Mouse (Mus musculus): ENCODE data around the gene Heatr5b. TPM values are rescaled to one million over a fixed set of nuclear protein-coding genes. Genes with fewer than 3 reads are reported as not detected.

Heatr5b gene
- polyA plus RNA-seq, 2 experiments = 11.5 to 21.9 TPM

GRCm38 (mm10) chr17:78724461-78725055 is 110.6 kb downstream of the Heatr5b start:
- no peaks in the 10 kb centered on the region for H3K36me3 ChIP-seq (ENCODE audit: control insufficient read depth, insufficient read depth, low read length)
- no peak for TF ChIP-seq POLR2A (IDR thresholded peaks at IDR 0.05; ENCODE audit: borderline replicate concordance, extremely low read depth, insufficient read depth, insufficient read length)
- H3K4me3 ChIP-seq (replicated peaks; ENCODE audit: low read length) = no peak overlapping the region
- H3K27ac ChIP-seq (replicated peaks; ENCODE audit: low read depth, low read length) = no peak overlapping the region
- no peak overlapping the region for H3K9ac ChIP-seq (ENCODE audit: low read depth, low read length, severe bottlenecking)
- no peaks in the 10 kb centered on the region for H3K27me3 ChIP-seq (ENCODE audit: control insufficient read depth, insufficient read depth, low read length)
- no peak overlapping the region for H3K4me2 ChIP-seq (replicated peaks; ENCODE audit: low read depth, low read length, severe bottlenecking)
- no peaks in the 10 kb centered on the region; the same call in 1 of the 2 replicates for H3K4me1 ChIP-seq (ENCODE audit: control insufficient read depth, insufficient read depth, low read length)
- no peaks in the 10 kb centered on the region for H3K9me3 ChIP-seq (ENCODE audit: control insufficient read depth, low read length)
- DNase-seq (ENCODE audit: low spot score) (no peak), ATAC-seq (ENCODE audit: low FRiP score, low read depth) (no peak)
- 48% methylated on average over 6 of the region's 6 CpGs for whole genome bisulfite sequencing

DNA sequence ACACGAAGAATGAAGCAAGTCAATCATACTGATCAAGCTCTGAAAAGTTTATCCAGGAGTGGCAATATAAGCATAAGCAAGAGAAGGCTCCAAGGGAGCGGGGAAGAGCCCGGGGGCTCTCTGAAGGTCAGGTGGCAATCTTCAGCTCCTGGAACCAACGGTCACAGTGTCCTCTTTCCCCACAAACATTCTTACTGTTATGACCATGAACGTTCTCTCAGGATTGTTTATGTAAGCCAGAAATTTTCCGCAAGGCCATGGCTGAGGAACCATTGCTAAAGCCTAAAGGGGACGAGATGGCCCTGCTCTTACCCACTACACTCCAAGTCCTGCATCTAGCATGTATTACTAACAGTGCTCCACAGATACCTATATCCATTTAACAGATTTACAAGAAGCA is 113.5 kb downstream of the Heatr5b start:
- TF ChIP-seq POLR2A (IDR thresholded peaks at IDR 0.05; ENCODE audit: borderline replicate concordance, extremely low read depth, insufficient read depth, insufficient read length) = no peak
- H3K4me1 ChIP-seq (ENCODE audit: control insufficient read depth, insufficient read depth, low read length) = no peaks in the 10 kb centered on the region; the same call in 1 of the 2 replicates
- no peaks in the 10 kb centered on the region for H3K9me3 ChIP-seq (ENCODE audit: control insufficient read depth, low read length)

DNA sequence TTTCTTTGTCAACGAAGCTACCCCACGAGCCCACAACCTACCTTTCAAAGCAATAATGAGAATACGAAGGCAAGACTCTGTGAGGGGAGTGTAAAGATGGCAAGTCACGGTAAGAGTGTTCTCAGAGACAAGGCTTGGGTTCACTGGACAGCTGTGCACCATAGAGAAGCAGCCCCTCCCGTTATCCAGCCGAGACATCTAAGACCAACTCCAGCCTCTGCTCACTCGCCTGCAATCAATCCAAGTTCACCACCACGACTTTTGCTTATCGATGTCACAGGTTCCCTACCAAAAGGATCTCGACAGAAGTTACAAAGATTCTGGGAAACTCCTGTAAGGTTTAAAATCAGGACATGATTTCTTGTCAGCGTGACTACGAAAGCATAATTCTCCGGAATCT is 116.1 kb downstream of the Heatr5b start:
- Histone ChIP-seq H3K27ac (replicated peaks; ENCODE audit: low read depth, low read length) (no peak overlapping the region), H3K4me2 (replicated peaks; ENCODE audit: low read depth, low read length, severe bottlenecking) (no peak overlapping the region), H3K27me3 (ENCODE audit: control insufficient read depth, insufficient read depth, low read length) (no peaks in the 10 kb centered on the region), H3K4me1 (ENCODE audit: control insufficient read depth, insufficient read depth, low read length) (peaks cover 3% of the 10 kb centered on the region; the same call in 1 of the 2 replicates), H3K9me3 (ENCODE audit: control insufficient read depth, low read length) (no peaks in the 10 kb centered on the region), H3K9ac (ENCODE audit: low read depth, low read length, severe bottlenecking) (no peak overlapping the region), H3K36me3 (ENCODE audit: control insufficient read depth, insufficient read depth, low read length) (peaks cover 9% of the 10 kb centered on the region), H3K4me3 (replicated peaks; ENCODE audit: low read length) (no peak overlapping the region)
- TF ChIP-seq POLR2A (IDR thresholded peaks at IDR 0.05; ENCODE audit: borderline replicate concordance, extremely low read depth, insufficient read depth, insufficient read length) = no peak
- ATAC-seq (ENCODE audit: low FRiP score, low read depth) (no peak), DNase-seq (ENCODE audit: low spot score) (no peak)
- WGBS = 96% methylated on average over 13 of the region's 13 CpGs

More for the DNA sequence above, 113.5 kb downstream of the Heatr5b start:
- DNase-seq (ENCODE audit: low spot score) = no peak
- Histone ChIP-seq H3K27me3 (ENCODE audit: control insufficient read depth, insufficient read depth, low read length) (no peaks in the 10 kb centered on the region), H3K36me3 (ENCODE audit: control insufficient read depth, insufficient read depth, low read length) (peaks cover 9% of the 10 kb centered on the region), H3K4me3 (replicated peaks; ENCODE audit: low read length) (no peak overlapping the region), H3K9ac (ENCODE audit: low read depth, low read length, severe bottlenecking) (no peak overlapping the region), H3K4me2 (replicated peaks; ENCODE audit: low read depth, low read length, severe bottlenecking) (no peak overlapping the region), H3K27ac (replicated peaks; ENCODE audit: low read depth, low read length) (no peak overlapping the region)
- WGBS = 86% methylated on average over 6 of the region's 7 CpGs
- ATAC-seq (ENCODE audit: low FRiP score, low read depth) = no peak

DNA sequence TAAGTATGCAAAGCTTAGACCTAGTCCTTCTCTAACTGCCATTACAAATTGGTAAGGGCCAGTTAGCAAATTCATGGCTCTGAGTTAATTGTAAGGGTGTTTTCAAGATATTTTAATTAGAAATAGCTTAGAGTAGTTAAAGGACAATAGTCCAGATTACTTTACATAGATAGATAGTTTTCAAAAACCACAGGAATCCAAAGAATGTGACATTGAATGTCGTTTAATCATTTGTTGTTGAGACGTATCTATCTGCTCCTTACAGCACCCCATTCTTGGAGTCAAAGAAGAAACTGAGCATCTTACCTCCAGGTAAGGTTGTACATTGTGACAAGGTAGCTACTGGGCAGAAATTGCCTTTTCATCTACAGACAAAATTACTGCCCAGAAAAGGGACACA is 124.9 kb downstream of the Heatr5b start:
- H3K27me3 ChIP-seq (ENCODE audit: control insufficient read depth, insufficient read depth, low read length) = no peaks in the 10 kb centered on the region
- TF ChIP-seq POLR2A (IDR thresholded peaks at IDR 0.05; ENCODE audit: borderline replicate concordance, extremely low read depth, insufficient read depth, insufficient read length) = no peak
- peaks cover 3% of the 10 kb centered on the region; the same call in 1 of the 2 replicates for H3K4me1 ChIP-seq (ENCODE audit: control insufficient read depth, insufficient read depth, low read length)
- H3K27ac ChIP-seq (replicated peaks; ENCODE audit: low read depth, low read length) = no peak overlapping the region
- H3K9ac ChIP-seq (ENCODE audit: low read depth, low read length, severe bottlenecking) = no peak overlapping the region
- H3K9me3 ChIP-seq (ENCODE audit: control insufficient read depth, low read length) = peaks cover 8% of the 10 kb centered on the region
- H3K4me3 ChIP-seq (replicated peaks; ENCODE audit: low read length) = no peak overlapping the region
- DNase-seq (ENCODE audit: low spot score) (no peak), ATAC-seq (ENCODE audit: low FRiP score, low read depth) (no peak)
- WGBS = 67% methylated on average over 2 of the region's 2 CpGs
- H3K36me3 ChIP-seq (ENCODE audit: control insufficient read depth, insufficient read depth, low read length) = no peaks in the 10 kb centered on the region
- H3K4me2 ChIP-seq (replicated peaks; ENCODE audit: low read depth, low read length, severe bottlenecking) = no peak overlapping the region

DNA sequence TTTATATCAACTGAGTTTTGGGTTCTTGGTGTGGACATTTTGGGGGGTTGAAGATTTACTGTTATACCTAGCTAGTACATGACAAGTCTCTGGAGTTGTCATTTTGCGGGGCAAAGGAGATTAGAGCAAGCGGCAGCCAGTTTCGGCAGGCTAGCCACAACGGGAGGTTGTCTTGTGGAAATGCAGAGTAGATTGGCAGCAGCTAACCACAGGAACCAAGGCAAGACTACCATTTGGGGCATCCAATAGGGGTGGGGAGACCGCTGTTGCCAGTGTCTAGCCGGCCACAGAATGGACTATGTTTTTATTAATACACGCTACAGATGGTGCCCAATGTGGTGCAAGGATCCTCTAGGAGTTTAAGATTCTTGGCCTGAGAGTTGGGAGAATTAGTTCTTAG is 126.7 kb downstream of the Heatr5b start:
- Histone ChIP-seq H3K9me3 (ENCODE audit: control insufficient read depth, low read length) (peaks cover 9% of the 10 kb centered on the region), H3K4me2 (replicated peaks; ENCODE audit: low read depth, low read length, severe bottlenecking) (no peak overlapping the region), H3K4me3 (replicated peaks; ENCODE audit: low read length) (no peak overlapping the region), H3K27me3 (ENCODE audit: control insufficient read depth, insufficient read depth, low read length) (no peaks in the 10 kb centered on the region), H3K27ac (replicated peaks; ENCODE audit: low read depth, low read length) (no peak overlapping the region), H3K9ac (ENCODE audit: low read depth, low read length, severe bottlenecking) (no peak overlapping the region), H3K4me1 (ENCODE audit: control insufficient read depth, insufficient read depth, low read length) (no peaks in the 10 kb centered on the region), H3K36me3 (ENCODE audit: control insufficient read depth, insufficient read depth, low read length) (no peaks in the 10 kb centered on the region; the same call in 1 of the 2 replicates)
- WGBS = 91% methylated on average over 7 of the region's 7 CpGs
- ATAC-seq (ENCODE audit: low FRiP score, low read depth) (no peak), DNase-seq (ENCODE audit: low spot score) (no peak)
- no peak for TF ChIP-seq POLR2A (IDR thresholded peaks at IDR 0.05; ENCODE audit: borderline replicate concordance, extremely low read depth, insufficient read depth, insufficient read length)
